Mouse (Mus musculus) E14TG2a.4 (cell line): ENCODE measurements around the gene Tbc1d9b.

Experiments
- CTCF ChIP-seq: conservative IDR thresholded peaks from 2 replicates; pipeline ENCODE4 v1.5.1; 2014; ENCODE audit warnings: low read length
- NANOG ChIP-seq: IDR thresholded peaks from 2 replicates; pipeline ENCODE4 v1.6.1; 2014; ENCODE audit warnings: borderline replicate concordance, low read length, mixed read lengths
- POU5F1 ChIP-seq: IDR thresholded peaks from 2 replicates; pipeline ENCODE4 v1.6.1; 2014; ENCODE audit warnings: low read length, borderline replicate concordance

DNA sequence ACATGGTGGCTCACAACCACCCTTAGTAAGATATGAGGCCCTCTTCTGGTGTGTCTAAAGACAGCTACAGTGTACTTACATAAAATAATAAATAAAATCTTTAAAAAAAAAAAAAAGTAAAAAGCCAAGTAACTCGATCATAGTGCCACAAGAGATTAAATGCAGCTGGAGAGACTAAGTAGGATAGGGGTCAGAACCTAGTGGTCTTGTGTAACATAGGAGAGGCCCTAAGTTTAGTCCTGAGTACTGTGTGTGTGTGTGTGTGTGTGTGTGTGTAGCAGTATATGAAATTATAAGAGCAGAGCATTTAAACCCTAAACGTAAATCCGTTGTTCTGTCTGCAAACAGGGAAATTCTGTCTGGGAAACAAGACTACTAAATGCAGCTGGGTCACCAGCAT lies 61.1 kb downstream of the Tbc1d9b start:
- TF ChIP-seq CTCF (no peak), NANOG (no peak), POU5F1 (no peak)
